Mouse (Mus musculus) liver, embryonic 14.5 days (tissue): ENCODE data around the gene Lamc1. TPM values are rescaled to one million over a fixed set of nuclear protein-coding genes. Genes with fewer than 3 reads are reported as not detected.
"Not testable (repeated sequence)": the region's sequence is repeated elsewhere in the genome, so short reads cannot be mapped to it uniquely, and the experiment has no call there.

Experiments used
- ATAC-seq: fragments of 200-750 bp; cut with Nextera tagmentation; 2 replicates; pipeline ENCODE4 v1.8.0; 2017; ENCODE audit warnings: moderate number of reproducible peaks, mild to moderate bottlenecking, moderate library complexity; ENCODE audit not compliant: insufficient read depth
- DNase-seq, 3 experiments: peaks; one replicate each; pipeline ENCODE4 v3.0.0-alpha.2; 2012 to 2013; ENCODE audit warnings: low read depth in 3 of 3, low spot score in 3 of 3
- H3K27ac ChIP-seq: fragments of 300-500 bp; sonication (generic); 2 replicates; pipeline ENCODE4 v1.5.1; 2014; ENCODE audit warnings: moderate library complexity, mild to moderate bottlenecking, control low read depth, inconsistent platforms
- H3K27me3 ChIP-seq: fragments of 300-500 bp; sonication (generic); 2 replicates; pipeline ENCODE4 v1.6.1; 2014; ENCODE audit warnings: mild to moderate bottlenecking, low read length, moderate library complexity; ENCODE audit not compliant: control insufficient read depth, insufficient read depth
- H3K36me3 ChIP-seq: fragments of 300-500 bp; sonication (generic); replicated peaks from 2 replicates; pipeline ENCODE4 v1.6.1; 2014; ENCODE audit warnings: low read depth; ENCODE audit not compliant: control insufficient read depth, insufficient read depth
- H3K4me1 ChIP-seq, 2 experiments: fragments of 200-500 bp in 1 of 2; fragments of 300-500 bp in 1 of 2; sonication (generic) in 1 of 2; replicated peaks; 2 replicates each; pipeline ENCODE4 v1.6.1; 2012 to 2014; ENCODE audit warnings: antibody characterized with exemption in 1 of 2, inconsistent platforms in 1 of 2, low read length in 1 of 2; ENCODE audit not compliant: control insufficient read depth in 2 of 2, insufficient read depth in 2 of 2
- H3K4me2 ChIP-seq: fragments of 300-500 bp; sonication (generic); 2 replicates; pipeline ENCODE4 v1.6.1; 2014; ENCODE audit warnings: low read depth, mild to moderate bottlenecking, control low read depth, moderate library complexity
- H3K4me3 ChIP-seq, 2 experiments: fragments of 200-500 bp in 1 of 2; fragments of 300-500 bp in 1 of 2; sonication (generic) in 1 of 2; 2 replicates each; pipeline ENCODE4 v1.5.1; 2012 to 2014; ENCODE audit warnings: low read depth in 2 of 2, low read length in 2 of 2, mild to moderate bottlenecking in 2 of 2, control low read depth in 1 of 2, inconsistent platforms in 1 of 2, moderate library complexity in 1 of 2; ENCODE audit not compliant: insufficient read depth in 1 of 2
- H3K9ac ChIP-seq: fragments of 300-500 bp; sonication (generic); replicated peaks from 2 replicates; pipeline ENCODE4 v1.6.1; 2014; ENCODE audit warnings: mild to moderate bottlenecking, control low read depth, moderate library complexity
- H3K9me3 ChIP-seq: fragments of 300-500 bp; sonication (generic); 2 replicates; pipeline ENCODE4 v1.6.1; 2016; ENCODE audit warnings: low read length, mixed read lengths; ENCODE audit not compliant: control insufficient read depth
- CTCF ChIP-seq: IDR thresholded peaks from 2 replicates; pipeline ENCODE4 v1.5.1; 2016; ENCODE audit warnings: antibody characterized with exemption, low read depth, control low read depth
- EP300 ChIP-seq: IDR thresholded peaks from 2 replicates; pipeline ENCODE4 v1.6.1; 2016; ENCODE audit warnings: antibody characterized with exemption, low read depth
- WGBS: fragments of 180-500 bp; shearing (Covaris S2); extraction: QIAGEN DNeasy Blood & Tissue Kit; methylation state at CpG from one replicate; pipeline ENCODE4 v1.1.7; 2014; ENCODE audit not compliant: insufficient replicate concordance; 5-methylcytosine and 5-hydroxymethylcytosine counted together
- polyA plus RNA-seq, 2 experiments: library from polyadenylated mRNA; depleted of rRNA in 1 of 2; stranded (reverse) in 1 of 2; unstranded in 1 of 2; fragments of >200 nt; fragmentation: Nextera tagmentation in 1 of 2; extraction: Ambion mirVana in 1 of 2; gene quantifications; 2 replicates each; pipeline versions ENCODE4 v1.2.1 to v1.2.3; 2012 to 2014

Gene Lamc1
- polyA plus RNA-seq, 2 experiments = 7.5 to 10.8 TPM

DNA sequence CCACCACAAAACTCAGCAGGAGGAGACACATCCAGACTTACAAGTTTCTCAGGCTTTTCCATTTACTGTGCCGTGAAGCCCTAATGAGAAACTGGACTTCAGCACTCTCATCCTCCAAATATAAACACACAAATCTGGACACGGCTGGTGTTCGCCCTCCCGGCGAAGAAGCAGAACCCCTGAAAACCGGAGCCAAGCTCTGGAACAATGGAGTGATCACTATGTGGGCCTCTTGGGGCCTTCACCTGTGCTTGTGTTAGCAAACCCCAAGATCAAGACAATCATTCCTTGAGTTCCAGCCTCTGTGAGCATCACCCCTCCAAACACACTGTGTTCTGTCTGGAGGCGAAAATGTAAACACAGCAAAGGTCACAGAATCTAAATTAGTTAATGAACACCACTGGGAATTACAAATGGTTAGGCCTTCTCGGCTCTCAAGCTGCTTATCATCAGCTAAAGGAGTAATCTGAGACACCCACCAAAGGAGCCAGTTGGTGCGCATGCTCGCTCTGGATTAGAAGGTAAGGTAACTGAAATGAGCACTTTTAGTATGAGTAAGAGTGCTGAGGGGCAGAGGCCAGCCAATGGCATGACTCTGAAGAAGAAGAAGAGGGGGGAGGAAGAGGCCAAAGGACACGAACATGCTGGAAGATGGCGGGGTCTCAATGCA is 24.9 kb downstream of the Lamc1 start:
- TF ChIP-seq EP300 = peak; percentile 30; the same call in 1 of the 2 replicates
- no peak for TF ChIP-seq CTCF
- peaks cover 6 to 34% of the 10 kb centered on the region in 2 experiments for H3K4me1 ChIP-seq
- no peak overlapping the region for H3K27ac ChIP-seq
- H3K27me3 ChIP-seq = no peaks in the 10 kb centered on the region
- H3K9ac ChIP-seq = no peak overlapping the region
- WGBS = 53% methylated on average over 12 of the region's 12 CpGs
- DNase-seq (no peak), ATAC-seq (peak; percentile 21; the same call in 1 of the 2 replicates)
- H3K36me3 ChIP-seq = no peaks in the 10 kb centered on the region
- H3K4me2 ChIP-seq = peak overlapping the region; percentile 4
- no peak overlapping the region for H3K4me3 ChIP-seq
- no peaks in the 10 kb centered on the region for H3K9me3 ChIP-seq

DNA sequence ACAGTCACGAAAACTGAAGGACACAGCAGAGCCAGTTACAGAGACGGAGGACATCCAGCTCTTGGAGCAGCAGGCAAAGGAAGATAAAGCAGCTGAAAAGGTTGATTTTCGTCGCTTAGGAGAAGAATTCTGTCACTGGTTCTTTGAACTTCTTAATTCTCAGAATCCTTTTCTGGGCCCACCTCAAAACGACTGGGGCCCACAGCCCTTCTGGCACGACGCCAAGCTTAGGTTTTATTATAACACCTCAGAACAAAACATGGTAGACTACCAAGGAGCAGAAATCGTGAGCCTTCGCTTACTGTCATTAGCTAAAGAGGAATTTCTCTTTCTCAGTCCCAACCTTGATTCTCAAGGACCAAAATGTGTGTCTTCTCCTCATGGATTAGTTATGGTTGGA is 26.9 kb downstream of the Lamc1 start:
- not testable (repeated sequence) for H3K36me3 ChIP-seq, H3K4me2 ChIP-seq, H3K9me3 ChIP-seq, H3K9ac ChIP-seq, H3K27ac ChIP-seq, H3K27me3 ChIP-seq, ATAC-seq, H3K4me3 ChIP-seq, DNase-seq
- peaks cover 6 to 28% of the 10 kb centered on the region in 2 experiments for H3K4me1 ChIP-seq
- 38% methylated on average over 9 of the region's 9 CpGs for WGBS

DNA sequence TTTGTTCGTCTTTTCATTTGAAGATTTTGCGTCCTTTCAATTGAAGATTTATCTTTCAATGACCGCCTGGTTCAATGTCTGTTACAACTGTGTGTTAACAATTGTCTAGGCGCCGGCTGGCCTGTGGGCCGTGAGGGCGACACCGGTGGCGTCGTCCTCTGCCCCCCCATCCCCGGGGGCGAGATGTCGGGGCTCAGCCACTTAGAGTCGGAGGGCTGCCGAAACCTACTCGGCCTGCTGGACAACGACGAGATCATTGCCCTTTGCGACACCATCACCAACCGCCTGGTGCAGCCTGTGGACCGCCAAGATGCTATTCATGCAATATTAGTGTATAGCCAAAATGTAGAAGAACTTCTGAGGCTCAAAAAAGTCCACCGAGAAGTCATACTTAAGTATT is 27.3 kb downstream of the Lamc1 start:
- WGBS = 82% methylated on average over 22 of the region's 22 CpGs
- H3K9me3 ChIP-seq, H3K4me2 ChIP-seq, DNase-seq, H3K27ac ChIP-seq, H3K36me3 ChIP-seq, ATAC-seq, H3K9ac ChIP-seq, H3K4me3 ChIP-seq, H3K27me3 ChIP-seq: not testable (repeated sequence)
- H3K4me1 ChIP-seq = peaks cover 6 to 28% of the 10 kb centered on the region in 2 experiments

DNA sequence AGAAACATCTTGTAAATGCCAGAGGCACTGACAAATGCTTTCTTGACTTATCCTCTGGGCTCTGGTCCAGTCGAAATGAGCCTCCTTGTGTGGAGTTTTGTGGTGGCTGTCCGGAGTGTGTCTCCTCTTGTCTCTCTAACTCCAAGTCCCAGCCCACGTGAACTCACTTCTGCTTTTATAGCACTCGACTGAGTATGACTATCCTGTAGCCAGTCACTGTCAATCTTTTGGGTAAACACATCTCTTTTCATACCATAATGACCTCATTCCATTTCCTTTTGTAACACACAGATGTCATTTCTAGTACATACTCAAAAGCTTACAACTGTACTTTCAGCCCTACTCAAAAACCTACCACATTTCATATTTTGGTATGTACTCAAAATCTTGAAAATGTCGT is 33.1 kb downstream of the Lamc1 start:
- H3K27me3 ChIP-seq, H3K27ac ChIP-seq, ATAC-seq, H3K9ac ChIP-seq, DNase-seq, H3K4me2 ChIP-seq, H3K9me3 ChIP-seq, H3K4me3 ChIP-seq, H3K36me3 ChIP-seq, H3K4me1 ChIP-seq: not testable (repeated sequence)
- 21% methylated on average over 5 of the region's 5 CpGs for WGBS

DNA sequence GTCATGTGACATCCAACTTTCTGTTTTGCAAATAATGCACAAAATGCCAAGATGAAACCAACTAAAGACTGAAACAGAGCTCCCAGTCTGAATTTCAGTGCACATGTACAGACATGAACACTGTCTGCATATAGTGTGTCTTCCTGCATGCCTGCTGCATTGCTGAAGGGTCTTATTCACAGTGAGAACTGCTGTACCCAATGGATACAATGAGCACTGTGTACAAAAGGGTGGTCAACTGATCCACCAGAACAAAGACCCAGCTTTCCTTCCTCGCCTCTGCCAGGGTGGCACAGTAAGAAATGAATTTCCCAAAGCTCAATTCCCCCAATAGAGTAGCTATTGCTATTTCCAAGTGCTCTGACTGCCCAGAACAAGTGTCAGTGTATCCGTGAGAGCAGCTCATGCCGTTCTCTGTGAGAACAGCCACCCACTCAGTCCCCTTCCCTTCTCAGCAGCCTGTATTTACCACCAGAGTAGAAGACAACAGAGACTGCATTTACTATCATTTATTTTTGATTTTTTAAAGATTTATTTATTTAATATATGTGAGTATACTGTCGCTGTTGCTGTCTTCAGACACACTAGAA is 34.7 kb downstream of the Lamc1 start:
- DNase-seq, ATAC-seq, H3K4me2 ChIP-seq, H3K9me3 ChIP-seq, H3K4me1 ChIP-seq, H3K36me3 ChIP-seq, H3K4me3 ChIP-seq, H3K27me3 ChIP-seq, H3K9ac ChIP-seq, H3K27ac ChIP-seq: not testable (repeated sequence)
- WGBS = 78% methylated on average over 3 of the region's 4 CpGs
